Mouse (Mus musculus) ES-CJ7 (cell line): ENCODE results near the gene Ghrh.

Source experiments
- DNase-seq: peaks from one replicate; pipeline ENCODE4 v3.0.0; 2011; ENCODE audit warnings: low read depth, low spot score

Ghrh gene

GRCm38 (mm10) chr2:157347361-157348159 is at the start of gene Ghrh:
TSS of gene Ghrh (minus strand) at chr2:157347506.
- DNase-seq = no peak

GRCm38 (mm10) chr2:157395960-157396359 is 48.7 kb upstream of the Ghrh start:
- no peak for DNase-seq

GRCm38 (mm10) chr2:157395371-157395770 is 48.1 kb upstream of the Ghrh start:
- DNase-seq = no peak

GRCm38 (mm10) chr2:157394868-157395267 is 47.6 kb upstream of the Ghrh start:
- no peak for DNase-seq

- DNase-seq = peak; percentile 45
Measured at GRCm38 (mm10) chr2:157393549-157393948, 46.2 kb upstream of the Ghrh start.

GRCm38 (mm10) chr2:157392331-157392730 is 45.0 kb upstream of the Ghrh start:
- DNase-seq = peak; percentile 43

GRCm38 (mm10) chr2:157389591-157389921 is 42.2 kb upstream of the Ghrh start:
- no peak for DNase-seq

GRCm38 (mm10) chr2:157388901-157389590 is 41.7 kb upstream of the Ghrh start:
- DNase-seq = peak; percentile 52

- no peak for DNase-seq
Measured at GRCm38 (mm10) chr2:157384836-157385235, 37.5 kb upstream of the Ghrh start.

GRCm38 (mm10) chr2:157376995-157377394 is 29.7 kb upstream of the Ghrh start:
- peak; percentile 41 for DNase-seq

GRCm38 (mm10) chr2:157375794-157376757 is 28.8 kb upstream of the Ghrh start:
- peak; percentile 96 for DNase-seq

GRCm38 (mm10) chr2:157375051-157375450 is 27.7 kb upstream of the Ghrh start:
- DNase-seq = no peak

GRCm38 (mm10) chr2:157373681-157374080 is 26.4 kb upstream of the Ghrh start:
- no peak for DNase-seq

GRCm38 (mm10) chr2:157371696-157372095 is 24.4 kb upstream of the Ghrh start:
- DNase-seq = no peak

GRCm38 (mm10) chr2:157367991-157368390 is 20.7 kb upstream of the Ghrh start:
- DNase-seq = no peak

GRCm38 (mm10) chr2:157367184-157367893 is 20.0 kb upstream of the Ghrh start, which contains the start of gene Manbal:
TSS of gene Manbal (plus strand) at chr2:157367594.
- peak; percentile 92 for DNase-seq

GRCm38 (mm10) chr2:157366762-157367161 is 19.5 kb upstream of the Ghrh start:
- DNase-seq = no peak

GRCm38 (mm10) chr2:157363031-157363430 is 15.7 kb upstream of the Ghrh start:
- no peak for DNase-seq

- no peak for DNase-seq
Measured at GRCm38 (mm10) chr2:157360028-157360427, 12.7 kb upstream of the Ghrh start.

GRCm38 (mm10) chr2:157354106-157354505 is 6.8 kb upstream of the Ghrh start:
- no peak for DNase-seq

- DNase-seq = no peak
Measured at GRCm38 (mm10) chr2:157353183-157353582, 5.9 kb upstream of the Ghrh start.
